Mouse (Mus musculus): ENCODE data around the gene 2310011J03Rik.

DNA sequence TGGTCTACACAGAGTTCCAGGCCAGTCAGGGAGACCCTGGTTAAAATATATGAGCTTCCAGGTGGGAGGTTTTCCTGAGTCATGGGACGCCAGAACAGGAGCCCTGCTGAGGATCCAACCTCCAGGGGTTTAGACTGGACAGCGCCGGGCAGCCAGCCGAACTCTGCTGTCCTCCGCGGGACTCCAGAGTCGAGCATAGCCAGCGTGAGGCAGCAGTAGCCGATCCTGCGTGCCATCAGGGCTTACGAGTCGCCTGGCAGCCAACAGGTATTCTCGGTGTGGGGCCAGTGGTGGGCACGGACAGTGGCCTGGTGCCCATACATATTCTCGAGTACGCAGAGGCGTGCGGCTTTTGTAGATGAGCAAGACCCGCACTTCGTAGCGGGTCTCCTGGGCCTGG is 20.7 kb upstream of the 2310011J03Rik start:
- TF ChIP-seq POLR2A (IDR thresholded peaks at IDR 0.05; ENCODE audit: borderline replicate concordance, low read depth, low read length) (no peak), CTCF (IDR thresholded peaks at IDR 0.05; ENCODE audit: low read depth, low read length) (no peak)
